20 mouse cellular contexts compared by ENCODE assay signal in genomic region chr2:167424040-167424439, GRCm38 (mm10). TPM values are rescaled to one million over a fixed set of nuclear protein-coding genes. Genes with fewer than 3 reads are reported as not detected.
DNase-seq lines count a peak whose midpoint lies in the region; ATAC-seq and TF ChIP-seq lines count a peak whose summit lies in the region.
"Had no signal": no experiment of that assay in that cellular context is flagged by ENCODE, and none has a peak within 500 bp of the region (broad histone marks: within the 10 kb centered on the region; RNA-seq: fewer than 3 reads in every experiment).

No protein-coding gene starts in this region.

- H3K4me3 ChIP-seq in lung, embryonic 14.5 days (ENCODE audit: low read depth, low read length), result no peak overlapping the region
- H3K4me3 ChIP-seq in liver, embryonic 11.5 days (ENCODE audit: low read depth, low read length), result no peak overlapping the region
- H3K4me3 ChIP-seq in stomach, embryonic 15.5 days (replicated peaks), result no peak overlapping the region
- H3K4me3 ChIP-seq: embryonic facial prominence, embryonic 10.5 days; erythroblast, embryonic 14.5 days; forebrain, embryonic 15.5 days; gastrocnemius, adult 2 months; left cerebral cortex, adult 2 months; megakaryocyte, embryonic 14.5 days had no signal

- H3K9me3 ChIP-seq in lung, embryonic 14.5 days (ENCODE audit: low read depth, low read length), result no peaks in the 10 kb centered on the region; the same call in 1 of the 2 replicates
- no peaks in the 10 kb centered on the region for H3K9me3 ChIP-seq in liver, embryonic 11.5 days (ENCODE audit: control insufficient read depth, low read length)
- no peaks in the 10 kb centered on the region for H3K9me3 ChIP-seq in stomach, embryonic 15.5 days
- H3K9me3 ChIP-seq: embryonic facial prominence, embryonic 10.5 days; forebrain, embryonic 15.5 days; megakaryocyte, embryonic 14.5 days had no signal

- peaks cover 4% of the 10 kb centered on the region; the same call in 1 of the 2 replicates for H3K4me1 ChIP-seq in lung, embryonic 14.5 days (ENCODE audit: insufficient read depth)
- H3K4me1 ChIP-seq in liver, embryonic 11.5 days (replicated peaks; ENCODE audit: control insufficient read depth, insufficient read depth, low read length), result peaks cover 39% of the 10 kb centered on the region
- peaks cover 9% of the 10 kb centered on the region for H3K4me1 ChIP-seq in stomach, embryonic 15.5 days

- WGBS in lung, embryonic 14.5 days, result 81% methylated on average over 9 of the region's 9 CpGs
- 77% methylated on average over 9 of the region's 9 CpGs for WGBS in liver, embryonic 11.5 days
- WGBS in stomach, embryonic 15.5 days, result 78% methylated on average over 9 of the region's 9 CpGs

- peaks cover 47% of the 10 kb centered on the region for H3K36me3 ChIP-seq in lung, embryonic 14.5 days (ENCODE audit: insufficient read depth)
- H3K36me3 ChIP-seq in liver, embryonic 11.5 days (ENCODE audit: control insufficient read depth, insufficient read depth, low read length), result peaks cover 14% of the 10 kb centered on the region
- H3K36me3 ChIP-seq in stomach, embryonic 15.5 days, result peaks cover 31% of the 10 kb centered on the region

- no peak for ATAC-seq in lung, embryonic 14.5 days (ENCODE audit: insufficient read depth)
- no peak for ATAC-seq in liver, embryonic 11.5 days (replicated peaks; ENCODE audit: low FRiP score)
- no peak for ATAC-seq in stomach, embryonic 15.5 days (ENCODE audit: insufficient read depth, low FRiP score, low read depth)
- ATAC-seq: CD4-positive, CD25-positive, alpha-beta regulatory T cell, adult 4 months; forebrain, embryonic 15.5 days; midbrain, embryonic 16.5 days had no signal

- peak; percentile 25 for DNase-seq in cerebellum, adult 11-12 months
- DNase-seq in cerebellum, adult 8-10 months, result no peak
- DNase-seq in lung, embryonic 14.5 days, result no peak
- DNase-seq in lung, postnatal 14 days, result no peak
- no peak for DNase-seq in liver, embryonic 11.5 days (ENCODE audit: low spot score)
- no peak for DNase-seq in adrenal gland, adult 2 months
- no peak for DNase-seq in adipocyte (ENCODE audit: low spot score)
- DNase-seq: gastrocnemius, adult 2 months; heart, postnatal 4 days; kidney, postnatal 10 days; right cerebral cortex, postnatal 14 days; thymus, postnatal 25 days had no signal

- H3K27ac ChIP-seq in lung, embryonic 14.5 days (ENCODE audit: low read depth), result no peak overlapping the region
- H3K27ac ChIP-seq in liver, embryonic 11.5 days (ENCODE audit: low read depth, low read length), result no peak overlapping the region
- H3K27ac ChIP-seq in stomach, embryonic 15.5 days, result 0 out of 2 replicates have a peak overlapping the region, but pooled peaks have one; percentile 42
- H3K27ac ChIP-seq: embryonic facial prominence, embryonic 10.5 days; forebrain, embryonic 15.5 days; gastrocnemius, adult 2 months; left cerebral cortex, adult 2 months had no signal

- TF ChIP-seq CTCF in lung, embryonic 14.5 days (IDR thresholded peaks at IDR 0.05; ENCODE audit: low read depth), result peak; percentile 26; the same call in 1 of the 2 replicates

- H3K27me3 ChIP-seq in lung, embryonic 14.5 days (ENCODE audit: insufficient read depth, low read length), result no peaks in the 10 kb centered on the region
- no peaks in the 10 kb centered on the region for H3K27me3 ChIP-seq in liver, embryonic 11.5 days (replicated peaks; ENCODE audit: control insufficient read depth, insufficient read depth, low read length)
- no peaks in the 10 kb centered on the region for H3K27me3 ChIP-seq in stomach, embryonic 15.5 days (replicated peaks)
- H3K27me3 ChIP-seq: forebrain, embryonic 15.5 days; megakaryocyte, embryonic 14.5 days had no signal

- H3K4me2 ChIP-seq in lung, embryonic 14.5 days, result no peak overlapping the region
- peak overlapping the region; percentile 9; the same call in 1 of the 2 replicates for H3K4me2 ChIP-seq in liver, embryonic 11.5 days
- no peak overlapping the region for H3K4me2 ChIP-seq in stomach, embryonic 15.5 days
- H3K4me2 ChIP-seq: forebrain, embryonic 15.5 days had no signal

- H3K9ac ChIP-seq in lung, embryonic 14.5 days, result no peak overlapping the region
- no peak overlapping the region for H3K9ac ChIP-seq in liver, embryonic 11.5 days (ENCODE audit: low read depth, low read length)
- no peak overlapping the region for H3K9ac ChIP-seq in stomach, embryonic 15.5 days
- H3K9ac ChIP-seq: forebrain, embryonic 15.5 days had no signal

RNA-seq across cellular contexts. Expression of gene Slc9a8, which starts 2.5 kb away (rescaled TPM):
- polyA plus RNA-seq in lung, embryonic 14.5 days (2014; fragmentation: Nextera tagmentation; extraction: Ambion mirVana), result 22.5 and 23.6 TPM in 2 replicates
- polyA plus RNA-seq in liver, embryonic 11.5 days (2014; fragmentation: Nextera tagmentation; extraction: Ambion mirVana), result 22.0 and 23.8 TPM in 2 replicates
- 20.5 and 25.0 TPM in 2 replicates for polyA plus RNA-seq in stomach, embryonic 15.5 days (2015; fragmentation: Nextera tagmentation; extraction: Ambion mirVana)
- total RNA-seq in adrenal gland, adult 2 months (2021), result 10 to 100 TPM; 33.8 to 40.2 TPM
- polyA plus RNA-seq in adrenal gland, adult 2 months (2012; rRNA removed), result 51.2 and 67.5 TPM in 2 replicates
